Mouse (Mus musculus): ENCODE results near the gene F10.

GRCm38 (mm10) chr8:13027615-13028014 lies 9.5 kb upstream of the F10 start:
- TF ChIP-seq UBTF (IDR thresholded peaks at IDR 0.05; ENCODE audit: low read depth, low read length): no peak
- no peak for TF ChIP-seq KAT2A (IDR thresholded peaks at IDR 0.05; ENCODE audit: insufficient replicate concordance, low read length)
